ENCODE assay signal across 11 mouse cellular contexts in genomic region chr11:57983480-57984342, GRCm38 (mm10). TPM values are rescaled to one million over a fixed set of nuclear protein-coding genes. Genes with fewer than 3 reads are reported as not detected.
DNase-seq lines count a peak whose midpoint lies in the region; ATAC-seq and TF ChIP-seq lines count a peak whose summit lies in the region.
"Had no signal": no experiment of that assay in that cellular context is flagged by ENCODE, and none has a peak within 500 bp of the region (broad histone marks: within the 10 kb centered on the region; RNA-seq: fewer than 3 reads in every experiment).

No protein-coding gene starts in this region.

- peak; percentile 90 for ATAC-seq in intestine, embryonic 15.5 days
- peak; percentile 89 for ATAC-seq in liver, embryonic 14.5 days (ENCODE audit: insufficient read depth)
- ATAC-seq in hindbrain, embryonic 13.5 days (ENCODE audit: low FRiP score): no peak
- no peak for ATAC-seq in hindbrain, postnatal 0 days

- no peak overlapping the region for H3K4me2 ChIP-seq in intestine, embryonic 15.5 days (replicated peaks)
- peak overlapping the region; percentile 43 for H3K4me2 ChIP-seq in liver, embryonic 14.5 days (ENCODE audit: low read depth)
- H3K4me2 ChIP-seq in hindbrain, embryonic 13.5 days: no peak overlapping the region
- no peak overlapping the region for H3K4me2 ChIP-seq in hindbrain, postnatal 0 days (ENCODE audit: low read depth, low read length)
- H3K4me2 ChIP-seq: midbrain, embryonic 12.5 days had no signal

- TF ChIP-seq CTCF in liver, embryonic 14.5 days (IDR thresholded peaks at IDR 0.05; ENCODE audit: low read depth): peak; percentile 50
- TF ChIP-seq CTCF in hindbrain, postnatal 0 days (IDR thresholded peaks at IDR 0.05; ENCODE audit: low read depth): no peak

- no peaks in the 10 kb centered on the region for H3K9me3 ChIP-seq in intestine, embryonic 15.5 days
- H3K9me3 ChIP-seq in liver, embryonic 14.5 days (ENCODE audit: control insufficient read depth, low read length): no peaks in the 10 kb centered on the region
- no peaks in the 10 kb centered on the region for H3K9me3 ChIP-seq in hindbrain, embryonic 13.5 days
- no peaks in the 10 kb centered on the region for H3K9me3 ChIP-seq in hindbrain, postnatal 0 days (ENCODE audit: low read length)
- H3K9me3 ChIP-seq: midbrain, embryonic 12.5 days had no signal

- peak; percentile 67 for TF ChIP-seq EP300 in liver, embryonic 14.5 days (IDR thresholded peaks at IDR 0.05; ENCODE audit: low read depth)

- H3K27ac ChIP-seq in intestine, embryonic 15.5 days: peak overlapping the region; percentile 45
- peak overlapping the region; percentile 74 for H3K27ac ChIP-seq in liver, embryonic 14.5 days
- no peak overlapping the region for H3K27ac ChIP-seq in hindbrain, embryonic 13.5 days
- no peak overlapping the region for H3K27ac ChIP-seq in hindbrain, postnatal 0 days
- H3K27ac ChIP-seq: midbrain, embryonic 12.5 days had no signal

- H3K4me1 ChIP-seq in intestine, embryonic 15.5 days (replicated peaks): peaks cover 15% of the 10 kb centered on the region
- peaks cover 19 to 25% of the 10 kb centered on the region in 2 experiments for H3K4me1 ChIP-seq in liver, embryonic 14.5 days (replicated peaks; ENCODE audit: control insufficient read depth in 2 of 2, insufficient read depth in 2 of 2, low read length in 1 of 2)
- H3K4me1 ChIP-seq in hindbrain, embryonic 13.5 days (replicated peaks): no peaks in the 10 kb centered on the region
- H3K4me1 ChIP-seq in hindbrain, postnatal 0 days (ENCODE audit: insufficient read depth, low read length): no peaks in the 10 kb centered on the region
- H3K4me1 ChIP-seq: midbrain, embryonic 12.5 days had no signal

- no peak overlapping the region for H3K4me3 ChIP-seq in intestine, embryonic 15.5 days (replicated peaks)
- no peak overlapping the region for H3K4me3 ChIP-seq in liver, embryonic 14.5 days (ENCODE audit: insufficient read depth in 1 of 2, low read depth in 2 of 2, low read length in 2 of 2)
- H3K4me3 ChIP-seq in hindbrain, embryonic 13.5 days: no peak overlapping the region
- H3K4me3 ChIP-seq in hindbrain, postnatal 0 days (ENCODE audit: low read length): no peak overlapping the region
- H3K4me3 ChIP-seq: midbrain, embryonic 12.5 days had no signal

- H3K27me3 ChIP-seq in intestine, embryonic 15.5 days (replicated peaks): no peaks in the 10 kb centered on the region
- no peaks in the 10 kb centered on the region; the same call in 1 of the 2 replicates for H3K27me3 ChIP-seq in liver, embryonic 14.5 days (ENCODE audit: control insufficient read depth, insufficient read depth, low read length)
- H3K27me3 ChIP-seq in hindbrain, embryonic 13.5 days: no peaks in the 10 kb centered on the region
- H3K27me3 ChIP-seq in hindbrain, postnatal 0 days (ENCODE audit: insufficient read depth, low read length): no peaks in the 10 kb centered on the region
- H3K27me3 ChIP-seq: midbrain, embryonic 12.5 days had no signal

- DNase-seq in ovary, adult 18-20 months (ENCODE audit: low spot score): peak; percentile 22
- no peak for DNase-seq in ovary, postnatal 10 days (ENCODE audit: low spot score)
- DNase-seq in liver, embryonic 14.5 days (ENCODE audit: low read depth in 3 of 3, low spot score in 3 of 3): peak; percentile 64 to 73 (median 70)
- DNase-seq in testis, postnatal 10 days (ENCODE audit: low spot score): peak; percentile 66
- DNase-seq in frontal cortex, postnatal 25 days (ENCODE audit: low spot score in 2 of 2): no peak
- DNase-seq in hindbrain, postnatal 0 days (ENCODE audit: low spot score): no peak
- DNase-seq: cerebellum, postnatal 14 days; thymus, postnatal 36 days had no signal

- H3K36me3 ChIP-seq in intestine, embryonic 15.5 days: no peaks in the 10 kb centered on the region
- no peaks in the 10 kb centered on the region for H3K36me3 ChIP-seq in liver, embryonic 14.5 days (replicated peaks; ENCODE audit: control insufficient read depth, insufficient read depth, low read depth)
- no peaks in the 10 kb centered on the region for H3K36me3 ChIP-seq in hindbrain, embryonic 13.5 days
- H3K36me3 ChIP-seq in hindbrain, postnatal 0 days (ENCODE audit: insufficient read depth, low read length): no peaks in the 10 kb centered on the region
- H3K36me3 ChIP-seq: midbrain, embryonic 12.5 days had no signal

- 21% methylated on average over 16 of the region's 16 CpGs for WGBS in intestine, embryonic 15.5 days
- WGBS in liver, embryonic 14.5 days (ENCODE audit: insufficient replicate concordance): 27% methylated on average over 16 of the region's 16 CpGs
- WGBS in hindbrain, embryonic 13.5 days: 63% methylated on average over 16 of the region's 16 CpGs
- 50% methylated on average over 16 of the region's 16 CpGs for WGBS in hindbrain, postnatal 0 days

- no peak overlapping the region for H3K9ac ChIP-seq in intestine, embryonic 15.5 days
- peak overlapping the region; percentile 50 for H3K9ac ChIP-seq in liver, embryonic 14.5 days (replicated peaks)
- H3K9ac ChIP-seq in hindbrain, embryonic 13.5 days: no peak overlapping the region
- no peak overlapping the region for H3K9ac ChIP-seq in hindbrain, postnatal 0 days (replicated peaks; ENCODE audit: low read length)
- H3K9ac ChIP-seq: midbrain, embryonic 12.5 days had no signal

RNA-seq across cellular contexts. Expression of gene Larp1, which starts 25.2 kb away (rescaled TPM):
- 21.1 and 23.5 TPM in 2 replicates for polyA plus RNA-seq in intestine, embryonic 15.5 days (2015; fragmentation: Nextera tagmentation; extraction: Ambion mirVana)
- 21.1 and 25.5 TPM in 2 replicates for polyA plus RNA-seq in liver, embryonic 14.5 days (2012; rRNA removed)
- 15.8 and 19.0 TPM in 2 replicates for polyA plus RNA-seq in liver, embryonic 14.5 days (2014; fragmentation: Nextera tagmentation; extraction: Ambion mirVana)
- 16.4 and 17.4 TPM in 2 replicates for polyA plus RNA-seq in hindbrain, embryonic 13.5 days (2015; fragmentation: Nextera tagmentation; extraction: Ambion mirVana)
- total RNA-seq in hindbrain, postnatal 0 days (2014; rRNA removed): 41.0 and 42.9 TPM in 2 replicates
- polyA plus RNA-seq in hindbrain, postnatal 0 days (2015; fragmentation: Nextera tagmentation; extraction: Ambion mirVana): 14.9 and 15.0 TPM in 2 replicates

Comparison
In these comparisons a context has a peak if more than half of its experiments do, and no peak if none do; other contexts are left out.
1. DNase-seq: peak in ovary, adult 18-20 months (single experiment), liver, embryonic 14.5 days (3 of 3) and testis, postnatal 10 days (single experiment); none in ovary, postnatal 10 days (single experiment), frontal cortex, postnatal 25 days (0 of 2) and hindbrain, postnatal 0 days (single experiment).
2. ATAC-seq: peak in intestine, embryonic 15.5 days (single experiment) and liver, embryonic 14.5 days (single experiment); none in hindbrain, embryonic 13.5 days (single experiment) and hindbrain, postnatal 0 days (single experiment).
3. H3K27ac ChIP-seq: peak in intestine, embryonic 15.5 days (single experiment) and liver, embryonic 14.5 days (single experiment); none in hindbrain, embryonic 13.5 days (single experiment) and hindbrain, postnatal 0 days (single experiment).